Mouse (Mus musculus) testis, adult 2 months (tissue): ENCODE data around the gene Pkn3.

Experiments used
- CTCF ChIP-seq: fragments of 200-500 bp; IDR thresholded peaks from 2 replicates; pipeline ENCODE4 v1.5.1; 2012; ENCODE audit warnings: low read depth, mild to moderate bottlenecking, inconsistent platforms, low read length, moderate library complexity; ENCODE audit not compliant: control insufficient read depth, insufficient read depth, insufficient replicate concordance
- POLR2A ChIP-seq: fragments of 200-500 bp; IDR thresholded peaks from 2 replicates; pipeline ENCODE4 v1.6.1; 2012; ENCODE audit warnings: low read depth, mild to moderate bottlenecking, inconsistent platforms, low read length, moderate library complexity; ENCODE audit not compliant: control insufficient read depth

DNA sequence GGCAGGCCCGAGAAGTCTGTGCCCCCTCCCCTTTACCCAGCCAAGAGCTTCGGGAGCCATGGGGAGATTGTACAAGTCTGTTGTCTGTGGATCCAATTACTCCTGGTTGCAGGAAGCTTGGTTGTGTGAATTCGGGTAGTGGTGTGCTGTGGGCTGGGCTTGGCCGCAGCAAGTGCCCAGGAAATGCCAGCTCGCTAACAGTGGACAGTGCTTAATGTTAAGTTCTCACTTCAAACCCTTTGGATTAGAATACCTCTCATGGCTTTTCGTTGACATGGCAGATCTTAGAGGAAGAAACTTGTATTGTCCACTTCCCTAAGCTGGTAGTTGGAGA is 56.9 kb downstream of the Pkn3 start:
- TF ChIP-seq CTCF (no peak), POLR2A (no peak)
